Mouse (Mus musculus): Measurements from ENCODE around the gene Adamts14. TPM values are rescaled to one million over a fixed set of nuclear protein-coding genes. Genes with fewer than 3 reads are reported as not detected.

Adamts14 gene
- polyA plus RNA-seq, 1 experiment: not detected

DNA sequence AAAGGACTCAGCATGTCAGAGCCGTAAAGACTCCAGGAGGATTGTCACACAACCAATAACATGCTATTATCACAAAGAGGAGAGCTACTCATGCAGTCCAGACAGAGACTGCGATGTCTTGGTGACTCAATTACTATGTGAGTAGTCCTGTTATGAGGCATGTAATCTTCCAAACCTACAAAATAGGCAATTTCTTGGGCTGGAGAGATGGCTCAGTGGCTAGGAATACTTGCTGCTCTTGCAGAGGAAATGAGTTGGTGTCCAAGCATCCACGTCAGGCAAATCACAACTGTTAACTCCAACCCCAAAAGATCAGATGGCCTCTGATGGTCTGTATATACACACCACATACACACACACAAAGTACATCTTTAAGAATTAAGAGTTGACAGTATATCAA is 117.6 kb downstream of the Adamts14 start:
- no peak for TF ChIP-seq GATA1 (IDR thresholded peaks at IDR 0.05; ENCODE audit: low read length)

DNA sequence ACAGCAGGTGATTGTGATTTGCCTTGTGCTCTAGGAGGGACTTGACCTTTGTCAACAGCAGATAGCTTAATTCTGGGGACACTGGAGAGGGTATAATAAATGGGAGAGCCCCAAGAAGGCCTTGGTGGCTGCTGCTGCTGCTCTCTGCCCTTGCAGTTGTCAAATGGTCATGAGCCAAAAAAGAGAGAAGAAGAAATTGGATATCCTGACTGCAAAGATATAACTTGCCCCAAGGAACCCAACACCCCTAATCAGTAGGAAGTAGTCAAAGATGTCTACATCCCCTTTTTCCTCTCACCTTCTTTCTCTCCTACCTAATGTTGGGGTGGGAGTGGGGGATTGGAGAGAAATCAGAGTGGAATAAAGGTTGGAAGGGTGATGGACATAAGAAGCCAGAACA is 121.1 kb downstream of the Adamts14 start:
- no peak for TF ChIP-seq GATA1 (IDR thresholded peaks at IDR 0.05; ENCODE audit: low read length)

DNA sequence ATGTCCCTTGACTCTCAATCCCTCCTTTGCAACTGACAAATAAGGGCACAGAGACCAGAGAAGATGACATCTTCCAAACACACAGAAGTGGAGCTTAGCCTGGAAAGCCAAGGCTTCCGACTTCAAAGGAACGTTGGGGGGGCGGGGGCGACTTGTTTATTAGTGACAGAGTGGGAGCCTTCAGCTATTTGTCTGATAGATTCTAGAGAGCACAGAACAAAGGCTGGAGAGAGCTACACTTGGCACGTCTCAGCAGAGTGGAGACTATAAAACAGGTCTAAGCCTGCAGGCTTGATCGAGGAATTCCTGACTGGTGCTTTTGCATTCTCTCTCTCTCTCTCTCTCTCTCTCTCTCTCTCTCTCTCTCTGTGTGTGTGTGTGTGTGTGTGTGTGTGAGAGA is 122.6 kb downstream of the Adamts14 start:
- no peak for TF ChIP-seq GATA1 (IDR thresholded peaks at IDR 0.05; ENCODE audit: low read length)

DNA sequence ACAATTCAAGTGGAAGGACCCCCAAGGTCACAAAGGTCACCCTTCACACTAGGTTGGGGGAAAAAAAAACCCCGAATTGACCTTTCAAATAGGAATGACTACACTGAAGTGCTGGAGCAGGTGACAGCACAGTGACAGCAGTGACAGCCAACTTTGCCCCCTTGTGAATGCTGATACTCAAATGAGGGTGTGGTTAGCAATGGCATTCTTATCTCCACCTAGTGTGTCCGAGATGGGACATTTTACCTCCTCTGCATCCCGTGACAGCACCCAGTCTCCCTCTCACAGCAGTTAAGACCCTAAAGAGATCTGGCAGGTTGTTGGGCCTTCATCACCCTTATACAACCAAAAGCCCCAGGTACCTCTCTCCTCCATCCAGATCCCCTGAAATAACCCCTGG is 123.8 kb downstream of the Adamts14 start:
- no peak for TF ChIP-seq GATA1 (IDR thresholded peaks at IDR 0.05; ENCODE audit: low read length)

DNA sequence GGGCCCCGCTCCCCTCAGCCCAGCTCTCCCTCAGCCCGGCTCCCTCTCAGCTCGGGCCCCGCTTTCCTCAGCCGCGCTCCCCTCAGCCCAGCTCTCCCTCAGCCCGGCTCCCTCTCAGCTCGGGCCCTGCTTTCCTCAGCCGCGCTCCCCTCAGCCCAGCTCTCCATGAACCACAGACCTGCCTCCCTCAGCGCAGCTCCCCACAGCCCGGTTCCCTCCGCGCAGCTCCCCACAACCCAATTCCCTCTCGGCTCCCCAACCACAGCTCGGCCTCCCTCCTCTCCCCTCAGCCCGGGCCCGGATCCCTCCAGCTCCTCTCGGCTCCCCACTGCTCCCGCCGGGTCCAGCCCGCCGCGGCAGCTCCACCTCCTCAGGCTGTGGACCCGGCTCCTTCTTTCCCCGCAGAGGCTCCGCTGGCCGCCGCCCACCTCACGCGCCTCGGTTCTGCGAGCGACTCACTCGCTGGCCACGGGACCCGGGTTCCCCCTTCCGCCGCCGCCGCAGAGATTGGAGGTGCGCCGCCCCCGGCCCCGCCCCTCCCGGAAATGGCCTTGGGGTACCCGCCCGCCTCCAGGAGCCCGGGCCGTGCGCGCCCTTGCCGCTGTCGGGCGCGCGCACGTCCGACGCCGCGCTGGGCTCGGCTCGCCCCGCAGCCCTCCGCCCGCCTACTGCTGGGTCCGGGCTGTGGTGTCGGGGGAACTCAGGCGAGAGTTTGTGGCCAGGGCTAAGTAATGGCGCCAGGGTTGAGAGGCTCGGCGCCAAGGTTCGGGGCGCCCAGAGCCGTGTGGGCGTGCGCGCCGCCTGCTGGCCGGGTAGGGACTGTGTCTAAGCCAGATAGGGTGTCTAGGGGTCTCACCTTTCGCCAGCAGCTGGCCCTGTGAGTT is 125.8 kb downstream of the Adamts14 start, which contains the start of gene Sgpl1:
Gene Sgpl1 (minus strand): TSS at position 547 of the 884 bp plus-strand sequence.
- no peak for TF ChIP-seq GATA1 (IDR thresholded peaks at IDR 0.05; ENCODE audit: low read length)

Other genes with a start within 250 kb of the Adamts14 start
- gene Pcbd1, start 184.1 kb downstream of the Adamts14 start, polyA plus RNA-seq (2012): not detected in 2 replicates
- not detected in 2 replicates for gene Sgpl1, start 125.7 kb downstream of the Adamts14 start, polyA plus RNA-seq (2012)
- not detected in 2 replicates for gene Tbata, start 101.5 kb downstream of the Adamts14 start, polyA plus RNA-seq (2012)
- gene Prf1, start 24.4 kb upstream of the Adamts14 start, polyA plus RNA-seq (2012): not detected in 2 replicates
- not detected in 2 replicates for gene Pald1, start 110.1 kb upstream of the Adamts14 start, polyA plus RNA-seq (2012)
- gene Nodal, start 144.5 kb upstream of the Adamts14 start, polyA plus RNA-seq (2012): not detected in 2 replicates
- gene Eif4ebp2, start 179.2 kb upstream of the Adamts14 start, polyA plus RNA-seq (2012): 92.1 and 97.1 TPM in 2 replicates
- 10.3 and 15.8 TPM in 2 replicates for gene Lrrc20, start 202.4 kb upstream of the Adamts14 start, polyA plus RNA-seq (2012)